Mouse (Mus musculus): ENCODE measurements at regions not wholly inside any gene's neighbourhood (a gene's known extent, or its start where the extent isn't known, plus 50 kb on each side); places are given as distances from the start of the nearest gene placed in this dataset.
A peak's percentile ranks its signal among the peaks of the same experiment; 100 is the strongest.
"Not testable (repeated sequence)": the region's sequence is repeated elsewhere in the genome, so short reads cannot be mapped to it uniquely, and the experiment has no call there.

- DNase-seq (ENCODE audit: low spot score), result no peak
Observed at GRCm38 (mm10) chr5:148820476-148820875, 108.6 kb downstream of the Katnal1 start.

GRCm38 (mm10) chr5:148819423-148819822, 109.7 kb downstream of the Katnal1 start:
- DNase-seq (ENCODE audit: low spot score), result no peak

- no peak for DNase-seq (ENCODE audit: low spot score)
Observed at GRCm38 (mm10) chr5:148818746-148819145, 110.4 kb downstream of the Katnal1 start.

GRCm38 (mm10) chr5:148812840-148813239, 116.3 kb downstream of the Katnal1 start:
- no peak for DNase-seq (ENCODE audit: low spot score)

GRCm38 (mm10) chr5:148812016-148812415, 117.1 kb downstream of the Katnal1 start:
- no peak for DNase-seq (ENCODE audit: low spot score)

- no peak for DNase-seq (ENCODE audit: low spot score)
Observed at GRCm38 (mm10) chr5:148809485-148809884, 119.6 kb downstream of the Katnal1 start.

- no peak for DNase-seq (ENCODE audit: low spot score)
Observed at GRCm38 (mm10) chr5:148809055-148809454, 120.1 kb downstream of the Katnal1 start.

- no peak for DNase-seq (ENCODE audit: low spot score)
Observed at GRCm38 (mm10) chr5:148808426-148808825, 120.7 kb downstream of the Katnal1 start.

GRCm38 (mm10) chr5:148807612-148808011, 121.5 kb downstream of the Katnal1 start:
- DNase-seq (ENCODE audit: low spot score), result no peak

- no peak for DNase-seq (ENCODE audit: low spot score)
Observed at GRCm38 (mm10) chr5:148805030-148805429, 124.1 kb downstream of the Katnal1 start.

GRCm38 (mm10) chr5:148803772-148804171, 125.3 kb downstream of the Katnal1 start:
- DNase-seq (ENCODE audit: low spot score), result no peak

GRCm38 (mm10) chr5:148802720-148803119, 126.4 kb downstream of the Katnal1 start:
- no peak for DNase-seq (ENCODE audit: low spot score)

GRCm38 (mm10) chr5:148798541-148798940, 130.6 kb downstream of the Katnal1 start:
- no peak for DNase-seq (ENCODE audit: low spot score)

GRCm38 (mm10) chr5:148796072-148796471, 133.0 kb downstream of the Katnal1 start:
- DNase-seq (ENCODE audit: low spot score), result no peak

GRCm38 (mm10) chr5:148794465-148794864, 134.7 kb downstream of the Katnal1 start:
- DNase-seq (ENCODE audit: low spot score), result peak; percentile 66

GRCm38 (mm10) chr5:148792736-148793440, 136.2 kb downstream of the Katnal1 start:
- DNase-seq (ENCODE audit: low spot score), result peak; percentile 72

GRCm38 (mm10) chr5:148791651-148792050, 137.5 kb downstream of the Katnal1 start:
- no peak for DNase-seq (ENCODE audit: low spot score)

GRCm38 (mm10) chr5:148790343-148790742, 138.8 kb downstream of the Katnal1 start:
- DNase-seq (ENCODE audit: low spot score), result not testable (repeated sequence)

- no peak for DNase-seq (ENCODE audit: low spot score)
Observed at GRCm38 (mm10) chr5:148789823-148790222, 139.3 kb downstream of the Katnal1 start.

- no peak for DNase-seq (ENCODE audit: low spot score)
Observed at GRCm38 (mm10) chr5:148789147-148789566, 140.0 kb downstream of the Katnal1 start.

- no peak for DNase-seq (ENCODE audit: low spot score)
Observed at GRCm38 (mm10) chr5:148788690-148789089, 140.4 kb downstream of the Katnal1 start.

GRCm38 (mm10) chr5:148787270-148787669, 141.8 kb downstream of the Katnal1 start:
- DNase-seq (ENCODE audit: low spot score), result no peak

GRCm38 (mm10) chr5:148781076-148781475, 148.0 kb downstream of the Katnal1 start:
- not testable (repeated sequence) for DNase-seq (ENCODE audit: low spot score)

Data from urinary bladder, adult 2 months (tissue).